ENCODE assay signal across 9 mouse cellular contexts in the genomic region with DNA sequence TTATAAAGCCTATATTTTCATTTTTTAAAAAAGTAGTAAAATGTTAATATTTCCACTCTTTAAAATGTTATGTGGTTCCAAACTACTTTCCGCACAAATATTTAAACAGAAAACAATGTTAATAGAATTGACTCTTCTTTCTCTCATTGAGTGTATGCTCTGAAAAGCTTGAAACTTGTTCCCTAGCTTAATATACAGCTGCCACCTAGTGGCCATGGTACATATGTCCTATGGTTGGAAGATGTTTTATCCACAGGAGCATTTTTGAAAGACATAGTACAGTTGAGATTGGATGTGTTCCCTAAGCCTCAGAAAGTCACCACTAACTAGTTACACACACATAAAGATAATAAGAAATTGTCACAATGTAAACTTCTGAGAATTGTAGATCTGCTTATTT. TPM values are rescaled to one million over a fixed set of nuclear protein-coding genes. Genes with fewer than 3 reads are reported as not detected.
A peak's percentile ranks its signal among the peaks of the same experiment; 100 is the strongest.
DNase-seq lines count a peak whose midpoint lies in the region; ATAC-seq lines count a peak whose summit lies in the region.
"Had no signal": no experiment of that assay in that cellular context is flagged by ENCODE, and none has a peak within 500 bp of the region (broad histone marks: within the 10 kb centered on the region; RNA-seq: fewer than 3 reads in every experiment).

No protein-coding gene starts in this region.

- no peaks in the 10 kb centered on the region for H3K4me1 ChIP-seq in midbrain, embryonic 12.5 days
- no peaks in the 10 kb centered on the region for H3K4me1 ChIP-seq in midbrain, embryonic 10.5 days
- H3K4me1 ChIP-seq: hindbrain, embryonic 15.5 days had no signal

- no peak overlapping the region for H3K27ac ChIP-seq in midbrain, embryonic 12.5 days (replicated peaks)
- no peak overlapping the region for H3K27ac ChIP-seq in midbrain, embryonic 10.5 days (replicated peaks)
- H3K27ac ChIP-seq: hindbrain, embryonic 15.5 days had no signal

- no peak for DNase-seq in frontal cortex, postnatal 25 days (ENCODE audit: low spot score in 2 of 2)
- DNase-seq in midbrain, embryonic 10.5 days (ENCODE audit: low spot score): no peak
- peak; percentile 87 for DNase-seq in NIH3T3 (ENCODE audit: low read depth)
- peak; percentile 65 for DNase-seq in forelimb bud, embryonic 11.5 days (ENCODE audit: low read depth, low spot score)
- DNase-seq in lung, postnatal 25 days (ENCODE audit: low spot score): peak; percentile 23
- DNase-seq in ovary, postnatal 10 days (ENCODE audit: low spot score): no peak

- H3K4me2 ChIP-seq in midbrain, embryonic 12.5 days (replicated peaks): no peak overlapping the region
- H3K4me2 ChIP-seq: hindbrain, embryonic 15.5 days had no signal

- WGBS in midbrain, embryonic 12.5 days: 52% methylated on average over 1 of the region's 1 CpGs
- WGBS in midbrain, embryonic 10.5 days: 61% methylated on average over 1 of the region's 1 CpGs

- no peak overlapping the region for H3K4me3 ChIP-seq in midbrain, embryonic 12.5 days
- no peak overlapping the region for H3K4me3 ChIP-seq in midbrain, embryonic 10.5 days
- H3K4me3 ChIP-seq: hindbrain, embryonic 15.5 days had no signal

- H3K36me3 ChIP-seq in midbrain, embryonic 12.5 days: no peaks in the 10 kb centered on the region
- no peaks in the 10 kb centered on the region for H3K36me3 ChIP-seq in midbrain, embryonic 10.5 days
- H3K36me3 ChIP-seq: hindbrain, embryonic 15.5 days had no signal

- H3K9me3 ChIP-seq in midbrain, embryonic 12.5 days: no peaks in the 10 kb centered on the region
- no peaks in the 10 kb centered on the region for H3K9me3 ChIP-seq in midbrain, embryonic 10.5 days (replicated peaks)
- H3K9me3 ChIP-seq: hindbrain, embryonic 15.5 days had no signal

- no peak overlapping the region for H3K9ac ChIP-seq in midbrain, embryonic 12.5 days (replicated peaks)
- H3K9ac ChIP-seq: hindbrain, embryonic 15.5 days had no signal

- no peaks in the 10 kb centered on the region for H3K27me3 ChIP-seq in midbrain, embryonic 12.5 days
- no peaks in the 10 kb centered on the region for H3K27me3 ChIP-seq in midbrain, embryonic 10.5 days (ENCODE audit: low read depth, poor library complexity, severe bottlenecking)
- H3K27me3 ChIP-seq: hindbrain, embryonic 15.5 days had no signal

- ATAC-seq in frontal cortex, adult (ENCODE audit: low TSS enrichment): peak; percentile 85; the same call in 1 of the 2 replicates
- ATAC-seq in midbrain, embryonic 12.5 days (ENCODE audit: low FRiP score, low read depth): 0 out of 2 replicates have a peak, but pooled peaks have one; percentile 47

RNA-seq across cellular contexts. Expression of a gene that starts 11.7 kb away (rescaled TPM):
- not detected in 2 replicates for polyA plus RNA-seq in midbrain, embryonic 12.5 days (2016; fragmentation: Nextera tagmentation; extraction: Ambion mirVana)
- polyA plus RNA-seq in midbrain, embryonic 10.5 days (2016; fragmentation: Nextera tagmentation; extraction: Ambion mirVana): not detected in 2 replicates
- polyA plus RNA-seq: hindbrain, embryonic 15.5 days had no signal

RNA-seq across cellular contexts. Expression of a gene that starts 22.0 kb away (rescaled TPM):
- polyA plus RNA-seq in midbrain, embryonic 12.5 days (2016; fragmentation: Nextera tagmentation; extraction: Ambion mirVana): not detected in 2 replicates
- not detected in 2 replicates for polyA plus RNA-seq in midbrain, embryonic 10.5 days (2016; fragmentation: Nextera tagmentation; extraction: Ambion mirVana)
- polyA plus RNA-seq: hindbrain, embryonic 15.5 days had no signal

Comparison
In these comparisons a context has a peak if more than half of its experiments do, and no peak if none do; other contexts are left out.
1. DNase-seq: peak in NIH3T3 (single experiment), forelimb bud, embryonic 11.5 days (single experiment) and lung, postnatal 25 days (single experiment); none in frontal cortex, postnatal 25 days (0 of 2), midbrain, embryonic 10.5 days (single experiment) and ovary, postnatal 10 days (single experiment).